Mouse (Mus musculus) embryonic fibroblast, embryonic 13.5 days (primary cell): ENCODE data around the gene Nlrx1. TPM values are rescaled to one million over a fixed set of nuclear protein-coding genes. Genes with fewer than 3 reads are reported as not detected.

Experiments used
- H3K27ac ChIP-seq: 2 replicates; pipeline ENCODE4 v1.5.1; 2012; ENCODE audit warnings: low read length, control low read depth, inconsistent platforms; ENCODE audit not compliant: insufficient read depth
- H3K4me1 ChIP-seq: 2 replicates; pipeline ENCODE4 v1.6.1; 2011; ENCODE audit warnings: low read length; ENCODE audit not compliant: control insufficient read depth, insufficient read depth
- H3K4me3 ChIP-seq: 2 replicates; pipeline ENCODE4 v1.5.1; 2011; ENCODE audit warnings: mild to moderate bottlenecking, control low read depth, low read length; ENCODE audit not compliant: insufficient read depth
- CTCF ChIP-seq: IDR thresholded peaks from 2 replicates; pipeline ENCODE4 v1.5.1; 2011; ENCODE audit warnings: mild to moderate bottlenecking, control low read depth, low read length, moderate library complexity, borderline replicate concordance; ENCODE audit not compliant: insufficient read depth
- POLR2A ChIP-seq: IDR thresholded peaks from 2 replicates; pipeline ENCODE4 v1.6.1; 2011; ENCODE audit warnings: low read depth, mild to moderate bottlenecking, control low read depth, low read length, moderate library complexity
- polyA plus RNA-seq: library from polyadenylated mRNA; stranded (reverse); fragments of >200 nt; gene quantifications from 2 replicates; pipeline ENCODE4 v1.2.4, GENCODE M21; 2011; ENCODE audit warnings: low read depth; ENCODE audit not compliant: missing spikeins, insufficient read length

Nlrx1 gene
- polyA plus RNA-seq: 5.9 and 6.6 TPM in 2 replicates

DNA sequence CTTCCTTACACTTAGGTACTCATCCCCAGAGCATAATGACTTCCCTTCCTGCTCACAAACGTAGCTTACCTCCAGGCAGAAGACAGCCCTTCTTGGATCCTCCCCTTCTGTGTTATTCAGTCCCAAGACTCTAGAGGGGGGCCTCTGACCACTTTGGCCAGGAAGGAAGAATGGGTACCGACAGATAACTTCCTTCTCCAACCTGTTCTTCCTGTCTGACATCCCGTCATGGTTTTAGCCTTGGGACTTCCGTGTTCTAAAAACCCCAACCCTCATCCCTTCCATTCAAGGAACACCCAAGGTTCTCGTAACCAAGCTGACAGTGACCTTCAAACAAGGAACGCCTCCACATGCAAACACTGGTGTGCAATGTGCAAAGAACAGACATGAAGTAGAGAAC lies at the start of gene Nlrx1:
TSS of gene Nlrx1 (minus strand) at position 168 of the 400 bp plus-strand sequence.
- peaks cover 5% of the 10 kb centered on the region; the same call in 1 of the 2 replicates for H3K4me1 ChIP-seq
- peak within 1 kb of the TSS; percentile 31 for H3K4me3 ChIP-seq
- peak within 1 kb of the TSS; percentile 36; the same call in 1 of the 2 replicates for H3K27ac ChIP-seq
- TF ChIP-seq POLR2A: no peak
- no peak for TF ChIP-seq CTCF

DNA sequence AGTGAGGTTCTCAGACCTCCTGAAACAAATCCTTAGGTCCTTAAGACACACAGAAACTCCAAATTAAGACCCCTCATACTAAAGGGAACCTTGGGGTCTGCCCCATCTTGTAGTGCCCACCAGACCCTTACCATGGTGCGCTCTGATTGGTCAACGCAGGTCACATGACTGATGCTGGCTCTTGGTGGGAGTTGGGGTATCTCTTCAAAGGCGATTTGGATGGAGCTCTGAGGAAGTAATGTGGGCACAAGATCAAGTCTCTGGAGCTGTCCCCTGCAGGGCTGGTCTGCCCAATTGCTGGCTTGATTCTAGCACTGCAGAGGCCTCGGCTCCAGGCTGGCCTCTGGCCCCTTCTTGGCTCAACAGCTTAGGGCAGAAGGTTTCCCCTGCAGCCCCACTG lies 49.1 kb upstream of the Nlrx1 start:
- TF ChIP-seq POLR2A (no peak), CTCF (no peak)
- H3K4me1 ChIP-seq: 0 out of 2 replicates have a peak, but pooled peaks cover 7% of the 10 kb centered on the region
- no peak overlapping the region for H3K27ac ChIP-seq
- H3K4me3 ChIP-seq: no peak overlapping the region

DNA sequence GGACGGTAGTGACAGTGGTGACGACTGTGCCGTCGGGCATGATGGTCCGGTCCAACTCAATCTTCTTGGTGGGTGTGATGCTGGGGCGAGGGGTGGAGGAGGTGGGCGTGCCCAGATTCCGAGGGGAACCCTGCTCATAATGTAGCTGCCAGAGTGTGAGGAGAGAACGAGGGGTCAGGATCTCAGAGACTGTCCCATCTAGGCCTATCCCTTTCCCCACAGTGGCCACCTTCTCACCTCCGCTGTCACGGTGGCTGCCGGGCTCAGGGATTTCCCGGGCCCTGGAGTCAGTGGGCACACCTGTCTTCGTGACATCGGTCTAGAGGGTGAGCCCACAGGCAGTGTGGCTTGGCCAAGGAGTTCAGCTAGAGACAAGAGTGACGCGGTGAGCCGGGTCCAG lies 46.5 kb upstream of the Nlrx1 start:
- Histone ChIP-seq H3K27ac (no peak overlapping the region), H3K4me1 (0 out of 2 replicates have a peak, but pooled peaks cover 7% of the 10 kb centered on the region), H3K4me3 (no peak overlapping the region)
- TF ChIP-seq CTCF (no peak), POLR2A (no peak)

DNA sequence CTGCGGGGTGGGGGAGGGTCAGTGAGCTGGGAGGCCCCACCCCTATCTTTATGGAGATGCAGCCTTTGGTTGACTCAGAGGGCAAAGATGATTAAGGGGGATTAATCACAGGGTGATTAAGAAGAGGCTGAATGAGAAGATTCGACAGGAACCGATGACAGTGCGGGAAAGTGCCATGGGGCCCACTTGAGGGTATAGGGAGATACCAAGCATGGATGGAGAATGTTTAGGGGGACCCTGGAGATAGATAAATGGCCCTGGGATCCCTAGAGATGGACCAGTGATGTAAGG lies 45.8 kb upstream of the Nlrx1 start:
- TF ChIP-seq CTCF (no peak), POLR2A (no peak)
- H3K4me1 ChIP-seq: 0 out of 2 replicates have a peak, but pooled peaks cover 7% of the 10 kb centered on the region

DNA sequence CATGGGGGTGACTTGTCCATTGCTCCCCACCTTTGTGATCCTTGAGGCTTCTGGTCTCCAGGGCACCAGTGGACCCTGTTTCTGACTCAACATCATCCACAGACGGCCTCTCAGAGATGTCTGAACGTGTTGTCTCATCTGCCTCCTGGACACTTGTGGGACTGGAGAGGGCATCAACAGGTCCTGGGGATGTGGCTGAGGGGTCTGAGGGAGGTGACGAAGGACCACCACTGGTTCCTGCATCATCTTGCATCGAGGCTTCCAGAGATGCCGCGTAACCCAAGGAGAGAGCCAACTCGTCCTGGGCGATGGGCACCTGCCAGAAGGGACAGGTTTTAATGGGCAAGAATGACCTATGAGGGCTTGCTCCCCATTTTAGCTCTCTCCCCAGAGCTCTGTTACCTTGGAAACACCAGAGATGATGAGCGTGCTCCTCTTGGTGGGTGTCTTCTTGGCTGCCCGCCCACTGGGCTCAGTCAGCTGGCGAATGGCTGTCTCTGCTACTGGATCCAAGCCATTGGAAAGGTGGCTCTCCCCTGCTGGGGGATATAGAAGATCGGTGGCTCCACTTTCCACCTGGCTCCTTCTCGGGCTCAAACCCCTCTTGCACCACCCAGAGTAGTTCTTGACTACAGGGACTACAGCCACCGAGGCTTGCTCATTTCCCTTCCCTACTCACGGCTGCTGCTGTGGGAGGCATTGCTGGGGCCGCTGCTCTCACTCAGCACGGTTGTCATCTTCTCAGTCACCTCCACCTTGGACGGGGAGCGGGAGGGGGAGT lies 45.3 kb upstream of the Nlrx1 start:
- no peak overlapping the region for H3K27ac ChIP-seq
- 0 out of 2 replicates have a peak, but pooled peaks cover 5% of the 10 kb centered on the region for H3K4me1 ChIP-seq
- TF ChIP-seq POLR2A (no peak), CTCF (no peak)
- no peak overlapping the region for H3K4me3 ChIP-seq

More for the DNA sequence above, 45.8 kb upstream of the Nlrx1 start:
- no peak overlapping the region for H3K4me3 ChIP-seq
- H3K27ac ChIP-seq: no peak overlapping the region

DNA sequence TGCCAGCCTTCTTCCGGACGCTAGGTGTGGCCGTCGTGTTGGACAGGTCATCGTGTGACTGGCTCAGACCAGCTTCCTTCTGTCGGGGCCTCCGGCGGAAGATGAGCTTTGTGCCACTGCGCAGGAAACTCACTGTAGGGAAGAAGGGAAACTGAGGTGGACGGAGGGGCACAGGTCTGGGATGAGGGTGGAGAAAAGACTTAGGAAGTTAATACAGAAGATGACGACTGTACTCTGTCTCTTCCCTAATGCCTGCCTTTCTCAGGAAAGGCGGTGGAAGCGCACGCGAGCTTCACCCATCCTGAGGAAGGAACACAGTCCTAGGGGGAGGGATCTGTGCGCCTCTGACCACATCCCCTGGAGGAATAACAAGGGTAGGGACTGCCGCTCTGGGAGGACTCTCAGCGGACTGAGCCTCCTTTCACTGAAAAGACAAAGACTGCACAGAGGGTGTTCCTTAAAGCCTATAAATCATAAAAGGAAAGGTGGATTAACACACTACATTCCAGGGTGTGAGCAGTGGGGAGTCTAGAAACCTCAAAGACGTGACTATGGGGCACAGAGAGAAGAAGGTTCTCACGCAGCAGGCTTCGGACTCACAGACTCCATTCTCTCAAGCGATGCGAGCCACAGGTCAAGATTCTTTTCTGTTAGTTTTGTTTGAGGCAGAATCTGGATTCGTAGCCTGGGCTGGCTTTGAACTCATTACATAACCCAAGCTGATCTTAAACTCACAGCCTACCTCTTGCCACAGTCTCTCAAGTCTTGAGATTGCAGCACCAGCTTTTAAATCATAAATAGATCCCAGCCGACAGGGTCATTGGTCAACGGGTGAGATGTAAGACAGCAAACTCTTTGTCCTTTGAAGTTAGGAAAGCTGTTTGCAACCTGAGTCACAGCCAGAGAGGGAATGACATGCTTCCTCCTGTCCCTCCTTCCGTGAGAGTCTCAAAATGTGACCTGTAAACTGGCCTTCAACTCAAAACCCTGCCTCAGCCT lies 43.0 kb upstream of the Nlrx1 start:
- TF ChIP-seq CTCF (no peak), POLR2A (no peak)
- Histone ChIP-seq H3K27ac (no peak overlapping the region), H3K4me1 (no peaks in the 10 kb centered on the region), H3K4me3 (no peak overlapping the region)

DNA sequence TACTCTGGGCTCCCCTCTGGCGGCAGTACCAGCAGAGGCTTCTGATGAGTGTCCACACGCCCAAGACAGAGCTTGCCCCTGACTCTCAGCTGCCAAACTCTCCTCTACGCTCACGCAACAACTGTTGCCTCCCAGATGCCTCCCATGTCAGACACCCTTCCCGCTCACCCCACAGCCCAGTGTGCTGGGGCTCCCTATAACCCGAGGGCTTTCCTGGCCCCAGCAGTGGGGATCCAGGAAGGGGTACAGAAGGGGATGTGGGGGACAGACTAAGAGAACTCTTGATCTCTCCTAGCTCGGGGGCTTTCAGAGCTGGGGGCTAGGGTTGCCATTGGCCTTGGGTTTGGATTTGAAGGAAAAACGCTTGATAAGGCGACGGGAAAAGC lies 42.3 kb upstream of the Nlrx1 start:
- Histone ChIP-seq H3K4me3 (no peak overlapping the region), H3K27ac (no peak overlapping the region), H3K4me1 (no peaks in the 10 kb centered on the region)
- no peak for TF ChIP-seq CTCF
- TF ChIP-seq POLR2A: no peak

DNA sequence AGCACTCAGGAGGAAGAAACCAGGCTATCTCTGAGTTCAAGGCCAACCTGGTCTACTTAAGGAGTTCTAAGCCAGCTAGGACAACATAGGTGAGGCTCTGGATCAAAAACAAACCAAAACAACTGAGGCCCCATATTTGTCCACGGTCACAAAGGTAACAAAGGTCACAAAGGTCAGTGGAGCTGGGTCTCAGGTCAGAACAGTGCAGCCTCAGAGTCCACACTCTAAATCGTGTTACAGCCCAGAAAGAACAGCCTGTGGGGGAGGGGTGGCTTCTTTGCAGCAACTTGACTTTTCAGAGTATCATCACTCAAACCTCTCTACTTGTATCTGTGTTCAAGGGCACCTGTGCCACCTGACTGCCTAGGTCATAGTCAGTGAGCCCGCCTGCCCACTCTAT lies 41.4 kb upstream of the Nlrx1 start:
- H3K27ac ChIP-seq: no peak overlapping the region
- no peak overlapping the region for H3K4me3 ChIP-seq
- H3K4me1 ChIP-seq: no peaks in the 10 kb centered on the region
- TF ChIP-seq POLR2A: no peak
- no peak for TF ChIP-seq CTCF

DNA sequence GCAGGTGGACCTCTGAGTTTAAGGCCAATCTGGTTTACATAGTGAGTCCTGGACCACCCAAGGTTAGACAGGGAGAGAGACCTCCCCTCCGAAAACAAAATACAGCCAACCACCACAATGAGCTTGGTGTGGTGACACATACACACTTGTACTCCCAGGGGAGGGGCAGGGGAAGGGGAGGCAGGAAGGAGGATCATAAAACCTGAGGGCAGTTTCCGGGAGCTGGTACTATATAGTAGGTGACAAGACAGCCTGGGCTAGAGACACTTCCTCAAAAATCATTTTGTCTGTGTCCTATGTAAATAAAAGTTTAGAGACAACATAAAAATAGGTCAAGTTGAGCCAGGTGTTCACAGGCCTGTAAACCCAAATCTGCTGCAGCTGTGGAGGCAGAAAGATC lies 38.8 kb upstream of the Nlrx1 start:
- H3K4me1 ChIP-seq: no peaks in the 10 kb centered on the region
- TF ChIP-seq POLR2A (no peak), CTCF (no peak)
- no peak overlapping the region for H3K4me3 ChIP-seq

More for the DNA sequence above, 38.8 kb upstream of the Nlrx1 start:
- no peak overlapping the region for H3K27ac ChIP-seq
